Mouse (Mus musculus) CH12.LX (cell line): ENCODE data around the gene Man1a2. TPM values are rescaled to one million over a fixed set of nuclear protein-coding genes. Genes with fewer than 3 reads are reported as not detected.

Source experiments
- DNase-seq: peaks from one replicate; pipeline ENCODE4 v3.0.0-alpha.2; 2013; ENCODE audit errors: extremely low read depth
- H3K27ac ChIP-seq: 2 replicates; pipeline ENCODE4 v1.5.1; 2012; ENCODE audit warnings: low read depth, mild to moderate bottlenecking, control low read depth, moderate library complexity; ENCODE audit not compliant: insufficient read depth
- H3K27me3 ChIP-seq: replicated peaks from 2 replicates; pipeline ENCODE3; 2012; ENCODE audit warnings: inconsistent platforms
- H3K36me3 ChIP-seq, 2 experiments: replicated peaks in 1 of 2; 2 replicates each; pipeline versions ENCODE3 to v1.6.1; 2012; ENCODE audit warnings: inconsistent platforms in 1 of 2, low read length in 1 of 2, mild to moderate bottlenecking in 1 of 2, mixed read lengths in 1 of 2, moderate library complexity in 1 of 2; ENCODE audit not compliant: control insufficient read depth in 1 of 2, insufficient read depth in 1 of 2
- H3K4me1 ChIP-seq, 2 experiments: 2 replicates each; pipeline ENCODE4 v1.6.1; 2012; ENCODE audit warnings: inconsistent platforms in 1 of 2, moderate library complexity in 1 of 2; ENCODE audit not compliant: insufficient read depth in 2 of 2, control insufficient read depth in 1 of 2
- H3K4me2 ChIP-seq: 2 replicates; pipeline ENCODE4 v1.6.1; 2012; ENCODE audit warnings: low read depth, mild to moderate bottlenecking, control low read depth; ENCODE audit not compliant: poor library complexity, insufficient read depth, severe bottlenecking
- H3K4me3 ChIP-seq, 3 experiments: fragments of 150-350 bp in 1 of 3; sonication (generic) in 1 of 3; replicated peaks in 1 of 3; 2 replicates each; pipeline versions ENCODE3 to v1.5.1; 2011 to 2012; ENCODE audit warnings: low read depth in 2 of 3, low read length in 2 of 3, mild to moderate bottlenecking in 2 of 3, moderate library complexity in 2 of 3, control low read depth in 1 of 3, improper control_type of control experiment in 1 of 3, inconsistent platforms in 1 of 3, mixed read lengths in 1 of 3; ENCODE audit not compliant: poor library complexity in 1 of 3
- H3K79me2 ChIP-seq: replicated peaks from 2 replicates; pipeline ENCODE4 v1.6.1; 2012; ENCODE audit warnings: mild to moderate bottlenecking, moderate library complexity; ENCODE audit not compliant: control insufficient read depth, poor library complexity, insufficient read depth, severe bottlenecking; ENCODE audit errors: extremely low read depth
- H3K9ac ChIP-seq: 2 replicates; pipeline ENCODE4 v1.6.1; 2012; ENCODE audit warnings: low read depth, mild to moderate bottlenecking, control low read depth, moderate library complexity; ENCODE audit not compliant: insufficient read depth
- H3K9me3 ChIP-seq: replicated peaks from 2 replicates; pipeline ENCODE3; 2012; ENCODE audit warnings: low read length, inconsistent platforms, mixed read lengths
- BHLHE40 ChIP-seq: IDR thresholded peaks from 2 replicates; pipeline ENCODE4 v1.6.1; 2011; ENCODE audit warnings: mild to moderate bottlenecking, low read depth, low read length, improper control_type of control experiment
- ELF1 ChIP-seq: IDR thresholded peaks from 2 replicates; pipeline ENCODE4 v1.6.1; 2014; ENCODE audit warnings: low read depth, mild to moderate bottlenecking, inconsistent platforms, low read length, improper control_type of control experiment
- EP300 ChIP-seq: IDR thresholded peaks from 2 replicates; pipeline ENCODE4 v1.6.1; 2011; ENCODE audit warnings: low read length, improper control_type of control experiment
- HCFC1 ChIP-seq: IDR thresholded peaks from 2 replicates; pipeline ENCODE4 v1.6.1; 2012; ENCODE audit warnings: low read depth, mild to moderate bottlenecking, inconsistent platforms, low read length, improper control_type of control experiment
- IRF4 ChIP-seq: IDR thresholded peaks from 2 replicates; pipeline ENCODE4 v1.6.1; 2014; ENCODE audit warnings: low read depth, mild to moderate bottlenecking, inconsistent platforms, low read length, improper control_type of control experiment
- JUN ChIP-seq: IDR thresholded peaks from 2 replicates; pipeline ENCODE4 v1.6.1; 2011; ENCODE audit warnings: low read depth, mild to moderate bottlenecking, low read length, improper control_type of control experiment, moderate library complexity; ENCODE audit not compliant: insufficient read depth
- JUND ChIP-seq: conservative IDR thresholded peaks from 2 replicates; pipeline ENCODE4 v1.6.1; 2011; ENCODE audit warnings: low read depth, low read length, improper control_type of control experiment
- KAT2A ChIP-seq: IDR thresholded peaks from 2 replicates; pipeline ENCODE4 v1.6.1; 2012; ENCODE audit warnings: low read length, improper control_type of control experiment, inconsistent platforms; ENCODE audit not compliant: insufficient replicate concordance
- MXI1 ChIP-seq: IDR thresholded peaks from 2 replicates; pipeline ENCODE4 v1.6.1; 2011; ENCODE audit warnings: mild to moderate bottlenecking, low read depth, low read length, improper control_type of control experiment
- NELFE ChIP-seq: IDR thresholded peaks from 2 replicates; pipeline ENCODE4 v1.6.1; 2011; ENCODE audit warnings: low read depth, low read length, improper control_type of control experiment
- PAX5 ChIP-seq: IDR thresholded peaks from 2 replicates; pipeline ENCODE4 v1.6.1; 2012; ENCODE audit warnings: low read length, inconsistent platforms, mixed read lengths
- RAD21 ChIP-seq: IDR thresholded peaks from 2 replicates; pipeline ENCODE4 v1.6.1; 2011; ENCODE audit warnings: low read depth, mild to moderate bottlenecking, low read length, improper control_type of control experiment, moderate library complexity
- RCOR1 ChIP-seq: conservative IDR thresholded peaks from 2 replicates; pipeline ENCODE4 v1.6.1; 2012; ENCODE audit warnings: low read depth, mild to moderate bottlenecking, inconsistent platforms, low read length, improper control_type of control experiment
- TBP ChIP-seq: conservative IDR thresholded peaks from 2 replicates; pipeline ENCODE4 v1.6.1; 2011; ENCODE audit warnings: low read depth, low read length, improper control_type of control experiment
- TCF12 ChIP-seq: IDR thresholded peaks from 2 replicates; pipeline ENCODE4 v1.6.1; 2014; ENCODE audit warnings: low read depth, mild to moderate bottlenecking, inconsistent platforms, low read length, improper control_type of control experiment
- ZKSCAN1 ChIP-seq: IDR thresholded peaks from 2 replicates; pipeline ENCODE4 v1.6.1; 2012; ENCODE audit warnings: low read depth, inconsistent platforms, low read length, improper control_type of control experiment, borderline replicate concordance
- ZMIZ1 ChIP-seq: IDR thresholded peaks from 2 replicates; pipeline ENCODE4 v1.6.1; 2012; ENCODE audit warnings: low read depth, mild to moderate bottlenecking, inconsistent platforms, low read length, improper control_type of control experiment
- dilution Hi-C: fragments of 300-500 bp; cut with MboI; formaldehyde crosslinking; loops from 2 replicates; pipeline ENCODE4 v1.14.3; 2020; ENCODE audit warnings: low sequenced_read_pairs; ENCODE audit not compliant: extremely low pct_unique_long_range_greater_than_20kb, extremely low pct_ligation_motif_present
- in situ Hi-C: fragments of 300-500 bp; cut with MboI; formaldehyde crosslinking; loops from 3 replicates; pipeline ENCODE4 v1.14.3; 2019; ENCODE audit warnings: low sequenced_read_pairs, low pct_ligation_motif_present, low pct_unique_long_range_greater_than_20kb, mixed read lengths
- polyA plus RNA-seq: library from polyadenylated mRNA; unstranded; fragments of >175 nt; gene quantifications from 2 replicates; pipeline ENCODE4 v1.2.1, GENCODE M21; 2012; ENCODE audit warnings: low read depth; ENCODE audit not compliant: insufficient read length
- total RNA-seq, 2 experiments: library from RNA; depleted of rRNA; stranded (reverse); fragments of 300-350 nt in 1 of 2; fragments of >200 nt in 1 of 2; gene quantifications; 2 replicates each; pipeline ENCODE4 v1.2.3; 2012 to 2014

Man1a2 gene
- total and polyA plus RNA-seq, 3 experiments: 31.1 to 73.6 (median 53.5) TPM

DNA sequence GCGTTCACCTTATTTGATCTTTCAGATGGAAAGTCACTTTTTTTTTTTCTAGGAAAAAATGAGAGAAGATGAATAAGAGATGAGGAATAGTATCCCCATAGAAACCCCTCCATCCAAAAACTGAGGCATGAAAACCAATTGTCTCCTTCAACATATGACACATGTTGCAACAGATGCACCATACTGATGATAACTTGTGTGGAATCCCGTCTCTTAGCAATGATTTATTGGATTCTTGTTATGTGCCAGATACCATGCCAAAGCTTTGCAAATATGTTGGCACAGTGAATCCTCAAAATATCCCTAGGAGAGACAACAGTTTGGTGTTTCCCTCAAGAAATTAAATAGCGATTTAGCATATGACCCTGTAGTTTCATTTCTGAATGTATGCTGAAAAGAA lies 46.0 kb upstream of the Man1a2 start:
- no peak overlapping the region for H3K27ac ChIP-seq
- no peak for DNase-seq
- peaks cover 3 to 17% of the 10 kb centered on the region in 2 experiments for H3K4me1 ChIP-seq
- no peak overlapping the region for H3K9ac ChIP-seq
- no peaks in the 10 kb centered on the region for H3K79me2 ChIP-seq
- in situ Hi-C loops: no loop called here
- dilution Hi-C loops: no loop called here
- TF ChIP-seq EP300 (no peak), RAD21 (no peak), RCOR1 (no peak), HCFC1 (no peak), JUND (no peak), MXI1 (no peak), JUN (no peak), KAT2A (no peak), ZMIZ1 (no peak), TCF12 (no peak), TBP (no peak), IRF4 (no peak)
- no peaks in the 10 kb centered on the region for H3K9me3 ChIP-seq
- no peaks in the 10 kb centered on the region for H3K27me3 ChIP-seq
- H3K36me3 ChIP-seq: no peaks in the 10 kb centered on the region
- H3K4me3 ChIP-seq: no peak overlapping the region
- no peak overlapping the region for H3K4me2 ChIP-seq

DNA sequence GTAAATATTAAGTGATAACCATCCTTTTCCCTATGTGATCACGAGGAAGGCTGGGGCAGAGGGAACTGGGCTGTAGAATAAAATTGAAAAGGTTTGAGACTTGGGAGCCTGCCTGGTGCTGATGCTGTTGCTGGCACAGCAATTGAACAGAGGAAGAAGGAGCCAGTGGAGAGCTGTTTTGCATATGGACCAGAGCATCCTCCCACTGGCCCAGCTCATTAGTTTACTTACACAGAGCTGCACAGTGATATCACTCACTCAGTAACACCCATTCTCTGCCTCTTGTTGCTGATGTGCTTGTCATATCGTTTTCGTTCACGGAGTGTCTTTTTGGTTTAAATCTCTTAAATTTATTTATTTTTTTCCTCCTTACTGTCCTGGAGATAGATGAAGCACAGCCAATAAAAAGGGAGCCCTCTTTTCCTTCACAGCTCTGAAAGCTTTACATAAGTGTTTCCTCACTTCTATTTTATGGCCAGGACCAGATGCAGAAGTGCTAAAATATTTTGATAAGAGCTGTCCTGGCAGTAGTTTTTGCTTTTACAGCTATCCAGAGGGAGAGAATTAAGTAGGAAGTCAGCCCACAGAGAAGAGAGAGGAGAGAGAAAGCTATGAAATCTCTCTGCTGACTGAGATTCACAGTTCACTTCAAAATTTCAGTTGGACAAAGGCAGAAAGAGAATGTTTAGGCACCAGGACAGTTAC lies 42.9 kb upstream of the Man1a2 start:
- H3K27ac ChIP-seq: no peak overlapping the region
- H3K9me3 ChIP-seq: peaks cover 12% of the 10 kb centered on the region
- TF ChIP-seq PAX5 (no peak), ELF1 (no peak), ZKSCAN1 (no peak), EP300 (no peak), BHLHE40 (no peak), NELFE (no peak), RAD21 (no peak)
- peak; percentile 24 for DNase-seq
- H3K9ac ChIP-seq: no peak overlapping the region
- dilution Hi-C loops: no loop called here
- H3K4me1 ChIP-seq: peaks cover 0 to 9% of the 10 kb centered on the region in 2 experiments; a peak in 1 of 4 replicates
- H3K4me3 ChIP-seq: no peak overlapping the region
- no peaks in the 10 kb centered on the region for H3K36me3 ChIP-seq
- in situ Hi-C loops: no loop called here
- H3K79me2 ChIP-seq: no peaks in the 10 kb centered on the region
- H3K4me2 ChIP-seq: no peak overlapping the region
- H3K27me3 ChIP-seq: no peaks in the 10 kb centered on the region
